Mouse (Mus musculus) small intestine, adult 2 months (tissue): ENCODE measurements at regions not wholly inside any gene's neighbourhood (a gene's known extent, or its start where the extent isn't known, plus 50 kb on each side); places are given as distances from the start of the nearest gene placed in this dataset.

Experiments used
- CTCF ChIP-seq: fragments of 200-500 bp; IDR thresholded peaks from 2 replicates; pipeline ENCODE4 v1.5.1; 2012; ENCODE audit warnings: low read depth, mild to moderate bottlenecking, control low read depth, inconsistent platforms, low read length, moderate library complexity, mixed read lengths; ENCODE audit not compliant: insufficient replicate concordance, insufficient read length; ENCODE audit errors: extremely low read depth
- POLR2A ChIP-seq: fragments of 200-500 bp; IDR thresholded peaks from 2 replicates; pipeline ENCODE4 v1.6.1; 2012; ENCODE audit warnings: low read depth, mild to moderate bottlenecking, control low read depth, inconsistent platforms, low read length, moderate library complexity

DNA sequence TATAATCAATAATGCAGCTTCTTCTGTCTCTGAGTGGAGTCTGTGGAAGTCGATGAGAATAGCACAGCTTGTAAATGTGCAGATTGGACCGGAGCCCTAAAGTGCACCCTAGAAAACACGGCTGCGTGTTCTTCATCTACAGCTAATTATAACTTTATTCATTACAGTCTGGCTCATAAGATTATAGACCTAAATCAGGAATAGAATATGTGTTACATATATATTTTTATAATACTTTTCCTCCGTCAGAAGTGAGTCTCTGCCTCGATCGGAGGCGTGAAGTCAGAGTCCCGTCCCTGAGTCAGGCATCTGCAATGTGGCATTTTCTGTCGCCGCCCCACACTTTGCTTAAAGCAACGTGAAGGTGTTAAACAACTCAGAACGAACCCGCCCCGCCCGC lies 288.7 kb upstream of the 4930535I16Rik start:
- TF ChIP-seq POLR2A (no peak), CTCF (no peak)
